Mouse (Mus musculus) testis, adult 2 months (tissue): ENCODE measurements around the gene Lrfn2.

ENCODE experiments used
- CTCF ChIP-seq: fragments of 200-500 bp; IDR thresholded peaks from 2 replicates; pipeline ENCODE4 v1.5.1; 2012; ENCODE audit warnings: low read depth, mild to moderate bottlenecking, inconsistent platforms, low read length, moderate library complexity; ENCODE audit not compliant: control insufficient read depth, insufficient read depth, insufficient replicate concordance
- POLR2A ChIP-seq: fragments of 200-500 bp; IDR thresholded peaks from 2 replicates; pipeline ENCODE4 v1.6.1; 2012; ENCODE audit warnings: low read depth, mild to moderate bottlenecking, inconsistent platforms, low read length, moderate library complexity; ENCODE audit not compliant: control insufficient read depth

GRCm38 (mm10) chr17:49033276-49033675, 101.1 kb downstream of the Lrfn2 start:
- TF ChIP-seq POLR2A (no peak), CTCF (no peak)
